Mouse (Mus musculus): ENCODE measurements at regions not wholly inside any gene's neighbourhood (a gene's known extent, or its start where the extent isn't known, plus 50 kb on each side); places are given as distances from the start of the nearest gene placed in this dataset.

DNA sequence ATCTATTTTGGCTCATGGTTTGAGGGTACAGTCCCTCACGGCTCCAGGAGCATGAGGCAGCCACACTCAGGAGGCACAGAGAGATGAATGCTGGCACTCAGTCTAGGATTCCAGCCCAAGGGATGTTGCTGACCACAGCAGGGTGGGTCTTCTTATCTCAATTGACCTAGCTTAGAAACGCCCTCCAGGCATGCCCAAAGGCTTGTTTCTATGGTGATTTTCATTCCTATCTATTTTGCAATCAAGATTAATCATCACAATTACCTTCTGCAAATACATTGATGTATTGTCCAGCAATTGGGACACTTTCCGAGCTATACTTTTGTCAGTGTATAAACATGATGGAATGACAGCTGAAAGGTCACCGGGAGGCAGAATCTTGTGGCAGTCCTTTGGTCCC is 185.6 kb downstream of the Tpra1 start:
- WGBS: 74% methylated on average over 4 of the region's 4 CpGs
- H3K4me2 ChIP-seq (ENCODE audit: low read depth): no peak overlapping the region
- H3K4me3 ChIP-seq (ENCODE audit: low read depth, low read length): no peak overlapping the region
- no peaks in the 10 kb centered on the region for H3K27me3 ChIP-seq (ENCODE audit: insufficient read depth, low read length)
- no peaks in the 10 kb centered on the region for H3K4me1 ChIP-seq (ENCODE audit: insufficient read depth)
- H3K9ac ChIP-seq: no peak overlapping the region
- no peak for TF ChIP-seq CTCF (IDR thresholded peaks at IDR 0.05; ENCODE audit: low read depth)
- H3K27ac ChIP-seq (ENCODE audit: low read depth, low read length): no peak overlapping the region
- no peaks in the 10 kb centered on the region for H3K9me3 ChIP-seq (ENCODE audit: low read length)
- no peaks in the 10 kb centered on the region for H3K36me3 ChIP-seq (ENCODE audit: insufficient read depth)
- DNase-seq (no peak), ATAC-seq (no peak)

GRCm38 (mm10) chr6:89090096-89090495 is 188.0 kb downstream of the Tpra1 start:
- H3K9me3 ChIP-seq (ENCODE audit: low read length): no peaks in the 10 kb centered on the region
- H3K9ac ChIP-seq: no peak overlapping the region
- no peak for DNase-seq
- H3K36me3 ChIP-seq (ENCODE audit: insufficient read depth): no peaks in the 10 kb centered on the region
- TF ChIP-seq CTCF (IDR thresholded peaks at IDR 0.05; ENCODE audit: low read depth): no peak
- no peak overlapping the region for H3K27ac ChIP-seq (ENCODE audit: low read depth, low read length)
- WGBS: 73% methylated on average over 5 of the region's 5 CpGs
- no peaks in the 10 kb centered on the region for H3K4me1 ChIP-seq (ENCODE audit: insufficient read depth)
- no peaks in the 10 kb centered on the region for H3K27me3 ChIP-seq (ENCODE audit: insufficient read depth, low read length)
- no peak overlapping the region for H3K4me3 ChIP-seq (ENCODE audit: low read depth, low read length)
- no peak overlapping the region for H3K4me2 ChIP-seq (ENCODE audit: low read depth)
- ATAC-seq: no peak

DNA sequence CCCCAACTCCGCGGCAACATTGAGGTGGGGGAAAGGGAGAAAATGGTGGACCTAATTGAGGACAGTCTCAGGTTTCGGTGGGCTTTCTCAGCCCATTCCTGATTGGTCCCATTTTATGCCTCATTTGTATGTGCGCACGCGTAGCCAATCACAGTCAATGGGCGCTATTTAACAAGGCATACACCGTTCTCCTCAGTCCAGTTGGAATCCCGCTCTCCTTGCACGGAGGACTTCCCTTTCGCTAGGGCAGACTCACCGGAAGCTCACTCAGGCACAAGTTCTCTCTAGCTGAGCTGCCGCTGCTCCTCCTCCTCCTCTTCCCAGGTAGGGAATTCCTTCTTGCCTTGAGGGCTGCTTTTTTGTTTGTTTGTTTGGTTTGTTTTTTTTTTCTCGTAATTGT is 193.9 kb downstream of the Tpra1 start:
- no peaks in the 10 kb centered on the region for H3K9me3 ChIP-seq (ENCODE audit: low read length)
- H3K9ac ChIP-seq: no peak overlapping the region
- no peak overlapping the region for H3K4me2 ChIP-seq (ENCODE audit: low read depth)
- no peaks in the 10 kb centered on the region for H3K4me1 ChIP-seq (ENCODE audit: insufficient read depth)
- H3K4me3 ChIP-seq (ENCODE audit: low read depth, low read length): no peak overlapping the region
- TF ChIP-seq CTCF (IDR thresholded peaks at IDR 0.05; ENCODE audit: low read depth): no peak
- WGBS: 95% methylated on average over 14 of the region's 14 CpGs
- H3K27ac ChIP-seq (ENCODE audit: low read depth, low read length): no peak overlapping the region
- DNase-seq (no peak), ATAC-seq (no peak)
- H3K36me3 ChIP-seq (ENCODE audit: insufficient read depth): no peaks in the 10 kb centered on the region
- H3K27me3 ChIP-seq (ENCODE audit: insufficient read depth, low read length): no peaks in the 10 kb centered on the region

DNA sequence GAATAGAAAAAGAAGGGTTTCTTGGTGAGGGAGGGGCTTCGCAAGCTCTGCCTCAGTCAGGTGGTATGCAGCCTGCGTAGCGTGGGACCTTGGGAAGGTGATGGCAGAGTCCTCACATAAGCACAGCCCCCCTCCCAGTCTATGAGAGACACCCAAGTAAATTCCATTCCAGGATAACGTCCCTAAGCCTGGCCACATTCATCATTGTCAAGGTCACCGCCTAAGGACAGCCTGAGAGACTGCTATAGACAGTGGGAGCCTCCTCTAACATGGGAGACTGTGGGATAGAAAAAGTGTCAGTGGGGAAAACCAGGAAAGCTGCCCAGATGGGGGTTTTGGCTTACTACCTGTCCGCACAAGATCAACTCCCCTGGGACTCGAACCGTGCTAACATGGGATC is 195.5 kb downstream of the Tpra1 start:
- no peak overlapping the region for H3K4me3 ChIP-seq (ENCODE audit: low read depth, low read length)
- no peak overlapping the region for H3K27ac ChIP-seq (ENCODE audit: low read depth, low read length)
- no peak for TF ChIP-seq CTCF (IDR thresholded peaks at IDR 0.05; ENCODE audit: low read depth)
- H3K27me3 ChIP-seq (ENCODE audit: insufficient read depth, low read length): no peaks in the 10 kb centered on the region
- 88% methylated on average over 8 of the region's 8 CpGs for WGBS
- no peaks in the 10 kb centered on the region for H3K9me3 ChIP-seq (ENCODE audit: low read length)
- no peak overlapping the region for H3K9ac ChIP-seq
- H3K4me2 ChIP-seq (ENCODE audit: low read depth): no peak overlapping the region
- no peak for ATAC-seq
- no peaks in the 10 kb centered on the region for H3K4me1 ChIP-seq (ENCODE audit: insufficient read depth)
- no peaks in the 10 kb centered on the region for H3K36me3 ChIP-seq (ENCODE audit: insufficient read depth)
- DNase-seq: no peak

GRCm38 (mm10) chr6:89119241-89119640 is 217.2 kb downstream of the Tpra1 start:
- Histone ChIP-seq H3K4me1 (ENCODE audit: insufficient read depth) (no peaks in the 10 kb centered on the region), H3K27me3 (ENCODE audit: insufficient read depth, low read length) (no peaks in the 10 kb centered on the region), H3K9me3 (ENCODE audit: low read length) (no peaks in the 10 kb centered on the region), H3K4me2 (ENCODE audit: low read depth) (no peak overlapping the region), H3K9ac (no peak overlapping the region), H3K36me3 (ENCODE audit: insufficient read depth) (no peaks in the 10 kb centered on the region), H3K4me3 (ENCODE audit: low read depth, low read length) (no peak overlapping the region), H3K27ac (ENCODE audit: low read depth, low read length) (no peak overlapping the region)
- WGBS: 75% methylated on average over 1 of the region's 1 CpGs
- no peak for TF ChIP-seq CTCF (IDR thresholded peaks at IDR 0.05; ENCODE audit: low read depth)
- no peak for DNase-seq
- ATAC-seq: no peak

- H3K36me3 ChIP-seq (ENCODE audit: insufficient read depth): no peaks in the 10 kb centered on the region
- WGBS: 73% methylated on average over 4 of the region's 4 CpGs
- no peak overlapping the region for H3K4me2 ChIP-seq (ENCODE audit: low read depth)
- no peaks in the 10 kb centered on the region for H3K27me3 ChIP-seq (ENCODE audit: insufficient read depth, low read length)
- no peaks in the 10 kb centered on the region for H3K9me3 ChIP-seq (ENCODE audit: low read length)
- no peak overlapping the region for H3K27ac ChIP-seq (ENCODE audit: low read depth, low read length)
- no peak for TF ChIP-seq CTCF (IDR thresholded peaks at IDR 0.05; ENCODE audit: low read depth)
- no peak overlapping the region for H3K4me3 ChIP-seq (ENCODE audit: low read depth, low read length)
- H3K9ac ChIP-seq: no peak overlapping the region
- H3K4me1 ChIP-seq (ENCODE audit: insufficient read depth): no peaks in the 10 kb centered on the region
- ATAC-seq (no peak; the same call in 1 of the 2 replicates), DNase-seq (no peak)
Measured at GRCm38 (mm10) chr6:89121023-89121745, 219.1 kb downstream of the Tpra1 start.

GRCm38 (mm10) chr6:89121746-89122070 is 219.7 kb downstream of the Tpra1 start:
- Histone ChIP-seq H3K4me2 (ENCODE audit: low read depth) (no peak overlapping the region), H3K4me1 (ENCODE audit: insufficient read depth) (no peaks in the 10 kb centered on the region), H3K4me3 (ENCODE audit: low read depth, low read length) (no peak overlapping the region), H3K27ac (ENCODE audit: low read depth, low read length) (no peak overlapping the region), H3K27me3 (ENCODE audit: insufficient read depth, low read length) (no peaks in the 10 kb centered on the region), H3K9me3 (ENCODE audit: low read length) (no peaks in the 10 kb centered on the region), H3K9ac (no peak overlapping the region), H3K36me3 (ENCODE audit: insufficient read depth) (no peaks in the 10 kb centered on the region)
- 74% methylated on average over 3 of the region's 3 CpGs for WGBS
- DNase-seq: no peak
- TF ChIP-seq CTCF (IDR thresholded peaks at IDR 0.05; ENCODE audit: low read depth): no peak
- no peak for ATAC-seq
